Mouse (Mus musculus) liver, embryonic 13.5 days (tissue): Measurements from ENCODE around the gene Tcf7. TPM values are rescaled to one million over a fixed set of nuclear protein-coding genes. Genes with fewer than 3 reads are reported as not detected.

Experiments
- ATAC-seq: fragments of 200-750 bp; cut with Nextera tagmentation; 2 replicates; pipeline ENCODE4 v1.8.0; 2017; ENCODE audit warnings: low read depth, mild to moderate bottlenecking, moderate number of reproducible peaks, moderate library complexity
- DNase-seq: peaks from one replicate; pipeline ENCODE4 v3.0.0; 2022
- H3K27ac ChIP-seq: fragments of 300-500 bp; sonication (generic); 2 replicates; pipeline ENCODE4 v1.5.1; 2015; ENCODE audit warnings: moderate library complexity, mild to moderate bottlenecking, inconsistent platforms
- H3K27me3 ChIP-seq: fragments of 300-500 bp; sonication (generic); 2 replicates; pipeline ENCODE4 v1.6.1; 2015; ENCODE audit warnings: mild to moderate bottlenecking, inconsistent platforms
- H3K36me3 ChIP-seq: fragments of 300-500 bp; sonication (generic); 2 replicates; pipeline ENCODE4 v1.6.1; 2015; ENCODE audit warnings: mild to moderate bottlenecking, inconsistent platforms
- H3K4me1 ChIP-seq: fragments of 300-500 bp; sonication (generic); replicated peaks from 2 replicates; pipeline ENCODE4 v1.6.1; 2015; ENCODE audit warnings: inconsistent platforms
- H3K4me2 ChIP-seq: fragments of 300-500 bp; sonication (generic); 2 replicates; pipeline ENCODE4 v1.6.1; 2015; ENCODE audit warnings: inconsistent platforms, mild to moderate bottlenecking, moderate library complexity
- H3K4me3 ChIP-seq: fragments of 300-500 bp; sonication (generic); replicated peaks from 2 replicates; pipeline ENCODE4 v1.5.1; 2015; ENCODE audit warnings: mild to moderate bottlenecking, inconsistent platforms
- H3K9ac ChIP-seq: fragments of 300-500 bp; sonication (generic); 2 replicates; pipeline ENCODE4 v1.6.1; 2015; ENCODE audit warnings: mild to moderate bottlenecking, inconsistent platforms
- H3K9me3 ChIP-seq: fragments of 300-500 bp; sonication (generic); replicated peaks from 2 replicates; pipeline ENCODE4 v1.6.1; 2016; ENCODE audit warnings: inconsistent platforms
- WGBS: fragments of 180-500 bp; shearing (Covaris S2); methylation state at CpG from one replicate; pipeline ENCODE4 v1.1.7; 2015; ENCODE audit not compliant: insufficient replicate concordance; 5-methylcytosine and 5-hydroxymethylcytosine counted together
- polyA plus RNA-seq: library from polyadenylated mRNA; unstranded; fragments of >200 nt; fragmentation: Nextera tagmentation; extraction: Ambion mirVana; gene quantifications from 2 replicates; pipeline ENCODE4 v1.2.1, GENCODE M21; 2015

Tcf7 gene
- polyA plus RNA-seq, 1 experiment from 2014 or later, result 1.9 TPM

DNA sequence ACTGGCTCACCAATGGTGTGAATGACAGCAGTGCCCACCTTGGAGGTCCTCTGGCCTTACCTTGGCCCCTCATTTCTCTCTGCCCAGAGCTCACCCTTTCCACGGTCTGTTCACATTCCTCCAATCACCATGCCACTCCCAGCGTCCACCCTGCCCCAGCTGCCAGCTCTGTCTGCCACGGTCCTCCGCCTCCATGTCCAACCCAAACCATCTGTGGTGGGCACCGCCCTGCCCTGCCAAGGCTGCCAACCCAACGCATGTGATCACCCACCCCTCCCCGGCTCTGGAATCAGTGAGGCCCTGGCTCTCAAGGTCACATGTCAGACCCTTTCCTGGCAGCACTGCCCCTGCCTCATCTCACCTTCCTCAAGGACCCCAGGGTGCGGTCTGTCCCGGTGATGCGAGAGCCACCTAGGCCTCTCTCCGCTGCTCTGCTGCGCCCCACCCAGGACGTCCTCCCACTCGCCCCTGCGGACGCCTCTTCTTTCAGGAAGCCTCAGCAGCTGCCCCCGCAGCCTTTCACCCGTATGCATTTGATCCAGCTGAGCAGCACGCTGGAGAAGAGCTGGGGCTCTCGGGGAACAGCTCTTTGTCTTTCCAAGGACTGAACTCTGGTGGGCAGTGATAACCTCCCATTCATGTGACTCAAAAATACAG is 8.2 kb downstream of the Tcf7 start:
- Histone ChIP-seq H3K9ac (no peak overlapping the region), H3K4me3 (no peak overlapping the region), H3K9me3 (no peaks in the 10 kb centered on the region), H3K4me2 (no peak overlapping the region), H3K36me3 (no peaks in the 10 kb centered on the region; the same call in 1 of the 2 replicates), H3K4me1 (0 out of 2 replicates have a peak, but pooled peaks cover 7% of the 10 kb centered on the region), H3K27ac (no peak overlapping the region), H3K27me3 (peaks cover 8% of the 10 kb centered on the region; the same call in 1 of the 2 replicates)
- WGBS, result 74% methylated on average over 20 of the region's 20 CpGs
- no peak for DNase-seq
- ATAC-seq, result no peak

DNA sequence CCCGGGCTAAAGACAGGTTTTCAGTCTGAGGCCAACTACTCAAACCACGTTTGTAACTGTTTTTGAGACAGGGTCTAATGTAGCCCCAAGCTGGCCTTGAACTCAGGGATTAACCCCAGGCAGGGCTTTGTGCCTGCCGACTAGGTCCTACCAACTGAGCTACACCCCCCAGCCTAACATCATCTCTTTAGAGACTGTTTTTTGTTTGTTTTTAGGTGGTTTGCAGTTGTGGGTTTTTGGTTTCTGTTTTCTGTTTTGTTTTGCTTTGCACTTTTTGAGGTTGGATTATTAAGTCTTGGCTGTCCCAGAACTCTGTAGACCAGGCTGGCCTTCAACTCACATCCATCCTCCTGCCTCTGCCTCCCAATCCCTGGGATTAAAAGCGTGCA is 8.9 kb downstream of the Tcf7 start:
- Histone ChIP-seq H3K9me3 (no peaks in the 10 kb centered on the region), H3K4me3 (no peak overlapping the region), H3K9ac (no peak overlapping the region), H3K4me1 (0 out of 2 replicates have a peak, but pooled peaks cover 7% of the 10 kb centered on the region), H3K27me3 (0 out of 2 replicates have a peak, but pooled peaks cover 8% of the 10 kb centered on the region), H3K36me3 (no peaks in the 10 kb centered on the region; the same call in 1 of the 2 replicates), H3K27ac (no peak overlapping the region), H3K4me2 (no peak overlapping the region)
- 54% methylated on average over 4 of the region's 4 CpGs for WGBS
- DNase-seq (no peak), ATAC-seq (no peak)

DNA sequence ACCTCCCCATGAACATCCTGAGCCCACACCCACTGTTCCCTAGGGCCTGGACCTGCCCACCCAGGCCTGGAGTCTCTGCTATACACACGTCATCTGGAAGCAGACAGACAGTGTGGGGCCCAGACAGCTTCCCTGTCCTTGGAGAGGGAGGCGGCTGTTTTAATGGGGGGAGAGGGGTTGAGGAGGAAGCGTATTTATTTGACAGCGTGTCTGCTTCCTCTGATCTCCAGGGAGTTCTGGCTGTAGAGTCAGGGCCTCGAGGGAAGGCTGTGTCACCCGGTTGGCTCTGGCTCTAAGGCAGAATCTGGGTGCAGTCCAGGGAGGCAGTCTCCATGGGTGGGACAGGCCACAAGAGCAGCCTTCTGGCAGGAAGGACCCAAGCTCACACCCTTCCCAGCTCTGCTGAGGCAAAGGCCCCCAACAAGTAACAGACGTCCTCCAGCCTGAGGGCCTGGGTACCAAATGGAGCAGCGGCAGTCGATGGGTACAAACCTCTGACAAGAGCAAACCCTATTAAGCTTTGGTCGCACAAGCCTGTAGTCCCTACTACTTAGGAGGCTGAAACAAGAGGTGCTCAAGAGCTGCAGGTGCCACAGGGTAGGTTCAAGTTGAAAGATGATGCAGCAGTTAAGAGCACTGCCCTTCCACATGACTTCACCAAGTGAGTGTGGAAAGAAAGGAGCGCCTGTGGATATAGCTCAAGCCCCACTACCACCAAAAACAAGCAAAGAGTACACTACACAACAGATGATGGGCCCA is 9.5 kb downstream of the Tcf7 start:
- WGBS, result 55% methylated on average over 11 of the region's 11 CpGs
- Histone ChIP-seq H3K36me3 (no peaks in the 10 kb centered on the region; the same call in 1 of the 2 replicates), H3K9ac (no peak overlapping the region), H3K4me1 (0 out of 2 replicates have a peak, but pooled peaks cover 7% of the 10 kb centered on the region), H3K4me2 (no peak overlapping the region), H3K27me3 (0 out of 2 replicates have a peak, but pooled peaks cover 8% of the 10 kb centered on the region), H3K9me3 (no peaks in the 10 kb centered on the region), H3K27ac (no peak overlapping the region), H3K4me3 (no peak overlapping the region)
- DNase-seq (no peak), ATAC-seq (no peak)

DNA sequence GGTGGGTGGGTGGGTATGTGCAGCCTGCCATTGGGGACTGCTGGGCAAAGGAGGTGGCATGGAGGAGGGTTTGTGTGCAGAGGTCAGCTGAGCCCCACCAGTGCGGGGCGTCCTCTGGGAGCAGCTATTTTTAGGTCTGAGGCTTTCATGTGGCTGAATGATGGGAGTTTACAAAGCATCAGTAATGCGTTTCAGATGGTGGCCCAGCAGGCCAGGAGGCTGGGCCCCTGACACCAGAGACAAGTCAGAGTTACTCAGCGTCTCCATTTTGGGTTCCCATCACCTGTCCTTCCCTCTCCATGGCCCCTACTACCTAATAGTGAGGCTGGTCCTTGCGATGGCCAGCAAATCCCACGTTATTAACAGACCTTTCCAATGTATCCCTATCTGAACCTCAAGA is 10.2 kb downstream of the Tcf7 start:
- no peak overlapping the region for H3K4me2 ChIP-seq
- H3K9ac ChIP-seq, result no peak overlapping the region
- no peak for ATAC-seq
- H3K4me1 ChIP-seq, result 0 out of 2 replicates have a peak, but pooled peaks cover 10% of the 10 kb centered on the region
- DNase-seq, result no peak
- no peak overlapping the region for H3K27ac ChIP-seq
- WGBS, result 67% methylated on average over 6 of the region's 6 CpGs
- H3K36me3 ChIP-seq, result no peaks in the 10 kb centered on the region; the same call in 1 of the 2 replicates
- no peaks in the 10 kb centered on the region for H3K9me3 ChIP-seq
- 0 out of 2 replicates have a peak, but pooled peaks cover 5% of the 10 kb centered on the region for H3K27me3 ChIP-seq
- H3K4me3 ChIP-seq, result no peak overlapping the region

DNA sequence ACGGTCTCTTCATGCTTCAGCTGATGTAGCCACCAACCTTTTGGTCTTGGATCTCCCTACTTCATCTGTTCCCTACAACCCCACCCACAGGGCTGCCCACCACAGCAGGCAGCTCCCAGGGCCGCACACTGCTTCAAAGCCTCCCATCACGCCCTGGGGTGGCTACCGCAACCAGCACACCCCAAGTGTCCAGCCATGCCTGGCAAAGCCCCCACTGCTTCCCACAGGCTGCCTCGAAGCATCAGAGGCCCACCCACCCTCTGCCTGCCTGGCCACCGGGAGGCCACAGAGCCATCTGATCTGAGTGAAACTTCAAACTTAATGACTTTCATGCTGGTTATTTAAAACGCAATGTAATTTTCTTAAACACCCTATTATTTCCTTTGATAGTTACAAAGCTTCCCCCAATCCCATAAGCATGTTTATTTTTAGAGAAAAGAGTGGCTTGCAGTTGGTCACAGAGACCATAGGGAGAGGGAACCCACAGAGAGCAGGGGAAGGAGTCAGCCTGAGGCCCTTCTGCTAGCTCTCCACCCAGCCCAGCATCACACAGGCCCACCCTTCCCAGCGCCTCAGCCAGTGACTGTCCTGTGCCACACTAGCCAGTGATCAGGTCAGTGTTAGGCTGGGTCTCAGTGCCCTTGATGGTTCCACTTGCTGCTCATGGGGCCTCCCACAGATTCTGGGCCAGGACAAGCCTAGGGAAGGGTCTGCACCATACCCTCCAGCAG is 10.9 kb downstream of the Tcf7 start:
- H3K36me3 ChIP-seq, result no peaks in the 10 kb centered on the region
- no peak overlapping the region for H3K9ac ChIP-seq
- no peaks in the 10 kb centered on the region for H3K27me3 ChIP-seq
- no peak overlapping the region for H3K4me2 ChIP-seq
- 0 out of 2 replicates have a peak, but pooled peaks cover 10% of the 10 kb centered on the region for H3K4me1 ChIP-seq
- ATAC-seq (no peak), DNase-seq (no peak)
- 67% methylated on average over 8 of the region's 8 CpGs for WGBS
- H3K9me3 ChIP-seq, result no peaks in the 10 kb centered on the region
- no peak overlapping the region for H3K27ac ChIP-seq
- no peak overlapping the region for H3K4me3 ChIP-seq

DNA sequence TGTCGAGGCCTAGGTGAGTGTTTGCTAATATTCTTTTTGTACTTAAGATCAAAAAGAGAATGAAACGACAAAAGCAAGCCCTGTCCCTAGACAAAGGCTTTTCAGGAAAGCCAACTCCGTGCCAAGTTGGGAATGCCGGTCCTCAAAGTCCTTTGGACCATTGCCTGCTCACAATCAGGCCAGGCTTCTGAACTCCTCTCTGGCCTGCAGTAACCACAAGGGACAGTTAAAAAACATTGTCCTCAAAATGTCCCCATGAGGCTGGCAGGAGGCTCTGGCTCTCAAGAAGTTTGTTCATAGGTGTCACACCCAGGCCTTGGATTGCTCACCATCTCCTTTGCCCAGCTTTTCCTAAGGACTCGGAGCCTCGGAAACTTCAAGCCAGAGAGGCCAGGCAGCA is 13.0 kb downstream of the Tcf7 start:
- Histone ChIP-seq H3K9me3 (no peaks in the 10 kb centered on the region), H3K36me3 (no peaks in the 10 kb centered on the region), H3K4me2 (no peak overlapping the region), H3K4me3 (no peak overlapping the region), H3K9ac (no peak overlapping the region), H3K27me3 (no peaks in the 10 kb centered on the region; the same call in 1 of the 2 replicates), H3K4me1 (peaks cover 24% of the 10 kb centered on the region), H3K27ac (no peak overlapping the region)
- ATAC-seq (no peak), DNase-seq (no peak)
- WGBS, result 66% methylated on average over 6 of the region's 6 CpGs

DNA sequence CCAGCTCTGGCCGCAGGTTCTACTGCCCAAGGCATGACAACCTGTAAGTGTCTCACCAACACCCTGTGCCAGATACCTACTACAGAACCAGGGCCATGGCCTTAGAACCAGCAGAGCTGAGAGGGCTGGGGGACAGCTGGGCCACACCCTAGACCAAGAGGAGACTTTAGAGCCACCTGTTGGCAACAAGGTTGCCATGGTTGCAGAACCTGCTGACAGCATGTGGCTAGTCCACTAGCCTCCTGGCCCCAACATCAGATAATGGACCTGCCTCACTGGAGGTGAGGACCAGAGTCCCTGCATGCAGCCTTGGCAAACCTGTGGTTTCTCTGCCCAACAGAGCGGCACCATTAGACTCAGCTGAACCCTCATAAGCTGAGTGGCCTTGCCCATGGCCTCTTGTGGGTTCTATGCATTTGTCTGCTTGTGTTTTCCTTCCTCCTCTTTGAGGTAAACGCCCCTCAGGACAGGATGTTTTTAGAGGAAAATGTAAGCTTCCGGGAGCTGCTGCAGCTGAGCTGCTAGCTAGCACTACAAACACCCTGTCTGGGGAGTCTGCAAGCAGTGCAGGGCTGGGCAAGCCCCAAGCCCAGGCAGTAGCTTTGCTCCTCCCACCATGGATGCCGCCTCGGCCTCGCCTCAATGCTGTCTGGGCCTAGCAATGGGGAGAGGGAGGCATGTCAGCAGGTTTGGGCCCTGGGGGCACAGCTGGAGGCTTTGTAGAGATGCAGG is 14.5 kb downstream of the Tcf7 start:
- Histone ChIP-seq H3K4me3 (no peak overlapping the region), H3K27me3 (no peaks in the 10 kb centered on the region; the same call in 1 of the 2 replicates), H3K4me2 (no peak overlapping the region), H3K4me1 (peaks cover 20% of the 10 kb centered on the region), H3K9ac (no peak overlapping the region), H3K36me3 (no peaks in the 10 kb centered on the region), H3K27ac (no peak overlapping the region; the same call in 1 of the 2 replicates), H3K9me3 (no peaks in the 10 kb centered on the region)
- DNase-seq (no peak), ATAC-seq (0 out of 2 replicates have a peak, but pooled peaks have one; percentile 37)
- WGBS, result 29% methylated on average over 7 of the region's 7 CpGs

DNA sequence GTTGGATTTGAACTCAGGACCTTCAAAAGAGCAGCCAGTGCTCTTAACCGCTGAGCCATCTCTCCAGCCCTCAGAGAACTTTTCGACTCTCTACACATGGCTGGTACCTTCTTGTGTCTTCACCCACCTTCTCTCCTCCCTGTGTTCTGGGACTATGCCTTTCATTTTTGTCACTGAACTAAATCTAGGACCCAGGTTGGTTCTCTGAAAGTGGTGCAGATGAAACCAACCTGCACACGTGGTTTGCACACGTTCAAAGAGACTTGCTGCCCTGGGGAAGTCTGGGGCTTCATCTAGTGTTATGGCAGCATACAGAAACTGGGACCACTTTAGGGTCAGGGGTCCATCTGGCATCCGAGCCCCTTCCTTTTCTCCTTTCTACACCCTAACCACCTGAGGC is 15.5 kb downstream of the Tcf7 start:
- H3K4me1 ChIP-seq, result peaks cover 18% of the 10 kb centered on the region
- H3K27ac ChIP-seq, result no peak overlapping the region
- WGBS, result 67% methylated on average over 5 of the region's 5 CpGs
- H3K27me3 ChIP-seq, result no peaks in the 10 kb centered on the region; the same call in 1 of the 2 replicates
- H3K9me3 ChIP-seq, result no peaks in the 10 kb centered on the region
- no peak overlapping the region for H3K4me3 ChIP-seq
- DNase-seq (no peak), ATAC-seq (no peak)
- H3K4me2 ChIP-seq, result no peak overlapping the region
- H3K36me3 ChIP-seq, result no peaks in the 10 kb centered on the region
- H3K9ac ChIP-seq, result no peak overlapping the region

DNA sequence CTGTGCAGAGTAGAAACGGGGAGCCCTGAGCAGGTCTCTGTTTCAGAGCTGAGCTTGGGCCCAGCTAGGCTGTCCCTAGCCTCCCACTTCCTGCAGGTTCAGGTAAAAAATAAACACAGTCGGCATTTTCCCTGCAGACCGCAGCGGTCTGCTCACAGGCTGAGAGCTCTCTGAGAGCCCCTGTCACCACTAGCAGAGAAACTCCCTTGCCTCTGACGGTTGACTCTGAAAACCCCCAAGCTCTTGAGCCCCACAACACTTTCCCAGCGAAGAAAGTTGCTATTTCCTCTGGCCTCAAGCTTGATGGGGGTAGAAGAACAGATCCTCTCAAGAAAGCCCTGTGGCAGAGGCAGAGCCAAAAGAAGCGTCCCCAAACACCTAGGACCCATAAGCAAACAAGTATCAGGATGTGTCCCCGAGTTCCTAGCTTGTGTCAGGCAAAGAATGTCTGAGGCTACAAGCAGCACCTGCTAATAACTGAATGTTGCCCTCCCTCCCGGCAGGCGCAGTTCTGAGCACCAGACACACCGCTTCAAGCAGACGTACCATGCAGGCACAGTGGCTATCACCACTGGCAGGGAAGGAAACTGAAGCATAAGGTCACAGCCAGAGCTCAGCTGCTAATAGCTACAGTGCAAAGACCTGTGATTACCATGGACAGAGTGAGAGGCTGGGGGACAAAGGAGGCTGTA is 17.1 kb downstream of the Tcf7 start:
- WGBS, result 43% methylated on average over 12 of the region's 12 CpGs
- no peaks in the 10 kb centered on the region; the same call in 1 of the 2 replicates for H3K27me3 ChIP-seq
- no peak for DNase-seq
- no peak overlapping the region for H3K4me2 ChIP-seq
- H3K9ac ChIP-seq, result no peak overlapping the region
- no peaks in the 10 kb centered on the region for H3K9me3 ChIP-seq
- ATAC-seq, result no peak
- H3K4me1 ChIP-seq, result peaks cover 25% of the 10 kb centered on the region
- no peaks in the 10 kb centered on the region for H3K36me3 ChIP-seq
- no peak overlapping the region for H3K27ac ChIP-seq
- H3K4me3 ChIP-seq, result no peak overlapping the region

DNA sequence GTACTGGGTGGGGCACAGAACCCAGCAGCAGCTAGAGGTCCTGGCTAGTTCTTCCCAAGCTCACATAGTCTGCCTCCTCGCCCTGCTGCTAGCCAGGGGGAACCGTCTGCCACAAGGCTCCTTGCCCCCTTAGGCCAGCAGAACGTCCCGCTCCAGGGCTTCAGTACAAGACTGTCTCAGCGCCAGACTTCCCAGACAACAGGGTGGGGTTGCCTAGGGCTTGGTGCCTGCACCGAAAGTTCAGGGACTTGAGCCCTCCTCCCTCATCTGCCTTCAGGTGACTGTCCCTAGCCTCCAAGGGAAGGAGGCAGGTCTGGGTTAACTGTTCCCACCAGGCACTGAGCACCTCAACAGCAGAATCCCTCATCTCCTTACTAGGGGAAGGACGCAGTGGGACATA is 17.9 kb downstream of the Tcf7 start:
- Histone ChIP-seq H3K4me1 (peaks cover 26% of the 10 kb centered on the region), H3K36me3 (no peaks in the 10 kb centered on the region), H3K9me3 (no peaks in the 10 kb centered on the region), H3K27me3 (no peaks in the 10 kb centered on the region; the same call in 1 of the 2 replicates), H3K27ac (no peak overlapping the region), H3K4me2 (no peak overlapping the region), H3K9ac (no peak overlapping the region), H3K4me3 (no peak overlapping the region)
- WGBS, result 51% methylated on average over 7 of the region's 7 CpGs
- ATAC-seq, result no peak
- DNase-seq, result no peak
